Mouse (Mus musculus): ENCODE data around the gene Exog. TPM values are rescaled to one million over a fixed set of nuclear protein-coding genes. Genes with fewer than 3 reads are reported as not detected.
A peak's percentile ranks its signal among the peaks of the same experiment; 100 is the strongest.

Exog gene
- polyA plus RNA-seq, 1 experiment from 2014 or later, result 4.4 TPM

GRCm38 (mm10) chr9:119438498-119439000 lies 6.2 kb upstream of the Exog start:
- Histone ChIP-seq H3K27me3 (replicated peaks; ENCODE audit: control insufficient read depth, insufficient read depth, low read length) (no peaks in the 10 kb centered on the region), H3K4me3 (ENCODE audit: low read depth, low read length) (no peak overlapping the region), H3K9ac (ENCODE audit: low read depth, low read length) (no peak overlapping the region), H3K9me3 (ENCODE audit: control insufficient read depth) (no peaks in the 10 kb centered on the region), H3K4me1 (replicated peaks; ENCODE audit: control insufficient read depth, insufficient read depth, low read length) (no peaks in the 10 kb centered on the region), H3K4me2 (replicated peaks; ENCODE audit: low read depth) (no peak overlapping the region), H3K27ac (ENCODE audit: low read depth, low read length) (no peak overlapping the region), H3K36me3 (ENCODE audit: control insufficient read depth, insufficient read depth) (peaks cover 15% of the 10 kb centered on the region)
- no peak for ATAC-seq
- no peak for TF ChIP-seq CTCF (IDR thresholded peaks at IDR 0.05; ENCODE audit: low read depth)
- 90% methylated on average over 9 of the region's 9 CpGs for WGBS

DNA sequence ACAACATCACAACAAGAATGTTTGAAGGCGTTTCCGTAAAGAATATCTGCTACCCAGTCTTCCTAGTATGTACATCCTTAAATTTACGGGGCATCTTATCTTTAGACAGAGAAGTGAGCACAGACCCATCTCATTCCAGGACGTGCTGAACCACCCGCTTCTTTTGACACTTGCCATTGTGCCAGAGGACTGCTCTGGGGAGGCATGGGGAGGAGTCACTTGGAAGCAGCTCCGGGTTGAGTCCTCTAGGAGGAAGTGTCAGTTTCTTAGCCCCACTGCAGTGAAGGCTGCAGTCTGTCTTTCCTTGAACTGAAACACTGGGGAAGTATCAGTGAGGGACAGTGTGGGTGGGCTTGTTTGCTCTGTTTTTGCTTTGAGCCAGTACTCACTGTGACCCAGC lies 994 bp downstream of the Exog start:
- Histone ChIP-seq H3K36me3 (ENCODE audit: control insufficient read depth, insufficient read depth) (peaks cover 29% of the 10 kb centered on the region), H3K9ac (ENCODE audit: low read depth, low read length) (peak overlapping the region; percentile 52), H3K27me3 (replicated peaks; ENCODE audit: control insufficient read depth, insufficient read depth, low read length) (no peaks in the 10 kb centered on the region), H3K9me3 (ENCODE audit: control insufficient read depth) (no peaks in the 10 kb centered on the region), H3K27ac (ENCODE audit: low read depth, low read length) (no peak overlapping the region), H3K4me2 (replicated peaks; ENCODE audit: low read depth) (peak overlapping the region; percentile 88), H3K4me1 (replicated peaks; ENCODE audit: control insufficient read depth, insufficient read depth, low read length) (no peaks in the 10 kb centered on the region), H3K4me3 (ENCODE audit: low read depth, low read length) (peak overlapping the region; percentile 72)
- ATAC-seq, result no peak
- no peak for TF ChIP-seq CTCF (IDR thresholded peaks at IDR 0.05; ENCODE audit: low read depth)
- WGBS, result 18% methylated on average over 6 of the region's 6 CpGs

- WGBS, result 89% methylated on average over 14 of the region's 14 CpGs
- TF ChIP-seq CTCF (IDR thresholded peaks at IDR 0.05; ENCODE audit: low read depth), result no peak
- H3K27ac ChIP-seq (ENCODE audit: low read depth, low read length), result no peak overlapping the region
- H3K9me3 ChIP-seq (ENCODE audit: control insufficient read depth), result no peaks in the 10 kb centered on the region
- no peak overlapping the region for H3K4me2 ChIP-seq (replicated peaks; ENCODE audit: low read depth)
- H3K9ac ChIP-seq (ENCODE audit: low read depth, low read length), result no peak overlapping the region
- no peaks in the 10 kb centered on the region for H3K4me1 ChIP-seq (replicated peaks; ENCODE audit: control insufficient read depth, insufficient read depth, low read length)
- peaks cover 35% of the 10 kb centered on the region for H3K36me3 ChIP-seq (ENCODE audit: control insufficient read depth, insufficient read depth)
- H3K4me3 ChIP-seq (ENCODE audit: low read depth, low read length), result no peak overlapping the region
- ATAC-seq, result no peak
- H3K27me3 ChIP-seq (replicated peaks; ENCODE audit: control insufficient read depth, insufficient read depth, low read length), result no peaks in the 10 kb centered on the region
Measured at GRCm38 (mm10) chr9:119455967-119456366, 11.2 kb downstream of the Exog start.

- Histone ChIP-seq H3K27me3 (replicated peaks; ENCODE audit: control insufficient read depth, insufficient read depth, low read length) (no peaks in the 10 kb centered on the region), H3K4me3 (ENCODE audit: low read depth, low read length) (no peak overlapping the region), H3K9me3 (ENCODE audit: control insufficient read depth) (no peaks in the 10 kb centered on the region), H3K27ac (ENCODE audit: low read depth, low read length) (no peak overlapping the region), H3K36me3 (ENCODE audit: control insufficient read depth, insufficient read depth) (peaks cover 33% of the 10 kb centered on the region; the same call in 1 of the 2 replicates), H3K4me1 (replicated peaks; ENCODE audit: control insufficient read depth, insufficient read depth, low read length) (no peaks in the 10 kb centered on the region), H3K9ac (ENCODE audit: low read depth, low read length) (no peak overlapping the region), H3K4me2 (replicated peaks; ENCODE audit: low read depth) (no peak overlapping the region)
- 88% methylated on average over 14 of the region's 14 CpGs for WGBS
- ATAC-seq, result no peak
- TF ChIP-seq CTCF (IDR thresholded peaks at IDR 0.05; ENCODE audit: low read depth), result no peak
Measured at GRCm38 (mm10) chr9:119457122-119457521, 12.4 kb downstream of the Exog start.

DNA sequence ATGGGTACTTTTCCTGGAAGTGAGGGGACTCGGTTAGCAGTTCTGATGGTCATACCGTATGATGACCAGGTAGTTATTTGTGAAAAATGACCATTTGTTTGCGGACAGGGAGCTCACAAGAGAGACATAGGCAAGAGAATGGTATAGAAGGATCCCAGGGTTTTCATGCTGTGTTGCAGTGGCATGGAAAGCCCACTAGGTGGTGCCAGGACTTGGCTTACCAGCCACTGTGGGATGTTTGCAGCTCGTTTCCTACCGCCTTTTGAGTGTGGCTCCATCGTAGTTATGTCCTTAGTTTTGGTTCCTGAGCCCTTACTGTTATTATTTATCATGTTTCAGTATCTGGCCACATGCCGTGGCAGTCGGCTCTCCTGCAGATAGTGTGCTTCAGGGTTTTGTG lies 15.7 kb downstream of the Exog start:
- no peak overlapping the region for H3K27ac ChIP-seq (ENCODE audit: low read depth, low read length)
- WGBS, result 42% methylated on average over 8 of the region's 8 CpGs
- no peaks in the 10 kb centered on the region for H3K27me3 ChIP-seq (replicated peaks; ENCODE audit: control insufficient read depth, insufficient read depth, low read length)
- TF ChIP-seq CTCF (IDR thresholded peaks at IDR 0.05; ENCODE audit: low read depth), result peak; percentile 95
- H3K36me3 ChIP-seq (ENCODE audit: control insufficient read depth, insufficient read depth), result peaks cover 43% of the 10 kb centered on the region
- H3K9ac ChIP-seq (ENCODE audit: low read depth, low read length), result no peak overlapping the region
- H3K4me3 ChIP-seq (ENCODE audit: low read depth, low read length), result no peak overlapping the region
- peak; percentile 22; the same call in 1 of the 2 replicates for ATAC-seq
- H3K4me2 ChIP-seq (replicated peaks; ENCODE audit: low read depth), result no peak overlapping the region
- no peaks in the 10 kb centered on the region for H3K9me3 ChIP-seq (ENCODE audit: control insufficient read depth)
- no peaks in the 10 kb centered on the region for H3K4me1 ChIP-seq (replicated peaks; ENCODE audit: control insufficient read depth, insufficient read depth, low read length)

DNA sequence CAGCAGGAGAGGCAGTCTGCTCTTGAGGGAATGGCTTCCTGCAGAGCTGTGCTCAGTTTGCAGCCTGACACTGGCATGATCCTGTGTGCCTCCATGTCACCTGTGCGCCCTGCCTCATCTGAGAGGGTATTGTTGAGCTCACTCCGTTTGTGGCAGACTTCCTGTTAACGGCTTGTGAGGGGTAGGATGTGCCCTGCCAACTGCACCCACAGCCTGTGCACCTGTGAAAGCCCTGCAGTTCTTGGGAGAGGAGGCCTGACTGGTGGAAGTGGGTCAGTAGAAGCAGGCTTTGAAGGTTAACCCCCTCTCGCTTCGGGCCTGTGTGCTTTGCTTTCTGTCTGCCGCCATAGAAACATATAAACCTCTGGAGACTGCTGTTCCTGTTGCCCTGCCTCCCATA lies 20.3 kb downstream of the Exog start:
- no peak overlapping the region for H3K4me2 ChIP-seq (replicated peaks; ENCODE audit: low read depth)
- H3K9ac ChIP-seq (ENCODE audit: low read depth, low read length), result no peak overlapping the region
- H3K27me3 ChIP-seq (replicated peaks; ENCODE audit: control insufficient read depth, insufficient read depth, low read length), result no peaks in the 10 kb centered on the region
- ATAC-seq, result no peak
- no peaks in the 10 kb centered on the region for H3K4me1 ChIP-seq (replicated peaks; ENCODE audit: control insufficient read depth, insufficient read depth, low read length)
- peaks cover 33% of the 10 kb centered on the region for H3K36me3 ChIP-seq (ENCODE audit: control insufficient read depth, insufficient read depth)
- H3K27ac ChIP-seq (ENCODE audit: low read depth, low read length), result no peak overlapping the region
- H3K9me3 ChIP-seq (ENCODE audit: control insufficient read depth), result no peaks in the 10 kb centered on the region
- no peak for TF ChIP-seq CTCF (IDR thresholded peaks at IDR 0.05; ENCODE audit: low read depth)
- H3K4me3 ChIP-seq (ENCODE audit: low read depth, low read length), result no peak overlapping the region
- 91% methylated on average over 6 of the region's 6 CpGs for WGBS

DNA sequence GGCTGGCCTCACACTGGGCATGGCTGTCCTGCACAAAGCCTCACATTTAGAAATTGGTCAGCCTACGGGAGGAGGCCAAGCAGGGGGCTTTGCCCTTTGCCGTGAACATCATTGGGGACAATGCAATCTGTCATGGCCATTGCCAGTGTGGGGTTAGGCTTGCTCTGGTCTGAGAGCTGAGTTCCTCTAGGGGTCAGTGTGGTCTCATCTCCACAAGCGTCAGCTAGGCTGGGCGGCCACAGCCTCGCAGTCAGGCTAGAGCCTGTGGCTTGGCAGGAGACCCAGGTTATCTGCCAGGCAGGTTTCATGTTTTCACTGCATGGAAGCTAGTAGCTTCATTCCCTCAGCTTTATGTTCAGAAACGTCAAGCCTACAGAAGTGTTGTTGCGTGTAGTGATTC lies 20.9 kb downstream of the Exog start:
- Histone ChIP-seq H3K4me2 (replicated peaks; ENCODE audit: low read depth) (no peak overlapping the region), H3K27ac (ENCODE audit: low read depth, low read length) (no peak overlapping the region; the same call in 1 of the 2 replicates), H3K36me3 (ENCODE audit: control insufficient read depth, insufficient read depth) (peaks cover 33% of the 10 kb centered on the region), H3K4me1 (replicated peaks; ENCODE audit: control insufficient read depth, insufficient read depth, low read length) (no peaks in the 10 kb centered on the region), H3K9ac (ENCODE audit: low read depth, low read length) (no peak overlapping the region), H3K9me3 (ENCODE audit: control insufficient read depth) (no peaks in the 10 kb centered on the region), H3K27me3 (replicated peaks; ENCODE audit: control insufficient read depth, insufficient read depth, low read length) (no peaks in the 10 kb centered on the region), H3K4me3 (ENCODE audit: low read depth, low read length) (no peak overlapping the region)
- 73% methylated on average over 7 of the region's 7 CpGs for WGBS
- TF ChIP-seq CTCF (IDR thresholded peaks at IDR 0.05; ENCODE audit: low read depth), result peak; percentile 61
- no peak for ATAC-seq
